Mouse (Mus musculus): ENCODE results near the gene Nipal4.
A peak's percentile ranks its signal among the peaks of the same experiment; 100 is the strongest.

The Nipal4 gene

GRCm38 (mm10) chr11:46157462-46157861, 8.8 kb downstream of the Nipal4 start:
- no peak for DNase-seq

- no peak for DNase-seq
Measured at GRCm38 (mm10) chr11:46156945-46157344, 9.4 kb downstream of the Nipal4 start.

- DNase-seq, result no peak
Measured at GRCm38 (mm10) chr11:46146619-46147018, 19.7 kb downstream of the Nipal4 start.

- no peak for DNase-seq
Measured at GRCm38 (mm10) chr11:46145163-46145875, 21.0 kb downstream of the Nipal4 start.

- no peak for DNase-seq
Measured at GRCm38 (mm10) chr11:46143342-46143741, 23.0 kb downstream of the Nipal4 start.

- no peak for DNase-seq
Measured at GRCm38 (mm10) chr11:46134899-46135298, 31.4 kb downstream of the Nipal4 start.

- peak; percentile 47 for DNase-seq
Measured at GRCm38 (mm10) chr11:46131022-46131986, 35.0 kb downstream of the Nipal4 start.

- peak; percentile 76 for DNase-seq
Measured at GRCm38 (mm10) chr11:46128548-46128945, 37.8 kb downstream of the Nipal4 start.

GRCm38 (mm10) chr11:46127621-46128547, 38.4 kb downstream of the Nipal4 start:
- peak; percentile 24 for DNase-seq

- no peak for DNase-seq
Measured at GRCm38 (mm10) chr11:46126827-46127410, 39.4 kb downstream of the Nipal4 start.

GRCm38 (mm10) chr11:46126317-46126716, 40.0 kb downstream of the Nipal4 start:
- DNase-seq, result no peak

- no peak for DNase-seq
Measured at GRCm38 (mm10) chr11:46125835-46126229, 40.5 kb downstream of the Nipal4 start.

GRCm38 (mm10) chr11:46125093-46125834, 41.0 kb downstream of the Nipal4 start:
- no peak for DNase-seq

- no peak for DNase-seq
Measured at GRCm38 (mm10) chr11:46123328-46123866, 42.9 kb downstream of the Nipal4 start.

GRCm38 (mm10) chr11:46122875-46123274, 43.4 kb downstream of the Nipal4 start:
- no peak for DNase-seq

GRCm38 (mm10) chr11:46121666-46122065, 44.6 kb downstream of the Nipal4 start:
- no peak for DNase-seq

GRCm38 (mm10) chr11:46120084-46120483, 46.2 kb downstream of the Nipal4 start:
- DNase-seq, result no peak

GRCm38 (mm10) chr11:46119624-46120023, 46.7 kb downstream of the Nipal4 start:
- no peak for DNase-seq

- DNase-seq, result no peak
Measured at GRCm38 (mm10) chr11:46116510-46116909, 49.8 kb downstream of the Nipal4 start.

GRCm38 (mm10) chr11:46115411-46116173, 50.7 kb downstream of the Nipal4 start:
- no peak for DNase-seq
